Comparison of ENCODE assay signal across 13 mouse cellular contexts in the genomic region with DNA sequence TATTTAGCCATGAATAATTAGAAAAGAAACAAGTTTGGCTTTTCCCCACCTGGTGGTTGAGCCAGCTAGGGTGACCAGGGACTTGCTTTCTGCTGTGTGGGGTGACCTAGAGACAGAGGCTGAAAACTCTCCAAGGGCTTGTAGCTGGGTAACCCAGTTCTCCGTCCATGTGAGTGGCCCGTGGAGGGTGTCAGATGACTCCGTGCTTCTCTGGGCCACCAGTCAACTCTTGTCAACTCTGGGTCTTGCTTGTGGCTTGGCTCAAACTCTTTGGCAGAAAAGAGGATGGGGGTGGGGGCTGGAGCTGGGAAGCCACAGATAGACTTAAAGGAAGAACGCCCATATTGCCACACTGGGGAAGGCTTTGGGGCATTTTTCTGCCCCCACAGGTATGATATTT.
DNase-seq lines count a peak whose midpoint lies in the region; TF ChIP-seq lines count a peak whose summit lies in the region.
"Had no signal": no experiment of that assay in that cellular context is flagged by ENCODE, and none has a peak within 500 bp of the region (broad histone marks: within the 10 kb centered on the region; RNA-seq: fewer than 3 reads in every experiment).

No protein-coding gene starts in this region.

- intact Hi-C loops in gastrocnemius, postnatal 14 days (cut with DNase I; ENCODE audit: low total_unique reads), result no loop called here

- H3K4me3 ChIP-seq in layer of hippocampus, adult 2 months, result no peak overlapping the region
- H3K4me3 ChIP-seq: forebrain, embryonic 10.5 days; neural tube, embryonic 13.5 days had no signal

- no peak for TF ChIP-seq CTCF in layer of hippocampus, adult 2 months (conservative IDR thresholded peaks at IDR 0.05)

- no peak overlapping the region for H3K27ac ChIP-seq in layer of hippocampus, adult 2 months
- H3K27ac ChIP-seq: neural tube, embryonic 13.5 days had no signal

- DNase-seq in gastrocnemius, adult 18-20 months (ENCODE audit: low spot score), result peak; percentile 66
- no peak for DNase-seq in gastrocnemius, postnatal 14 days
- peak; percentile 45 for DNase-seq in layer of hippocampus, adult 9-11 months
- no peak for DNase-seq in layer of hippocampus, adult 2 months (ENCODE audit: low spot score in 2 of 2)
- peak; percentile 32 for DNase-seq in gastrocnemius, postnatal 25 days
- peak; percentile 16 for DNase-seq in lung, postnatal 36 days
- no peak for DNase-seq in left cerebral cortex, adult 9 months (ENCODE audit: low spot score in 2 of 2)
- no peak for DNase-seq in right cerebral cortex, postnatal 14 days
- DNase-seq: B cell, adult 2 months; layer of hippocampus, postnatal 36 days; thymus, postnatal 36 days had no signal

Comparison
In these comparisons a context has a peak if more than half of its experiments do, and no peak if none do; other contexts are left out.
1. DNase-seq: peak in gastrocnemius, adult 18-20 months (single experiment), layer of hippocampus, adult 9-11 months (single experiment), gastrocnemius, postnatal 25 days (single experiment) and lung, postnatal 36 days (single experiment); none in gastrocnemius, postnatal 14 days (single experiment), layer of hippocampus, adult 2 months (0 of 2), left cerebral cortex, adult 9 months (0 of 2) and right cerebral cortex, postnatal 14 days (single experiment).